Mouse (Mus musculus) ovary, adult 18-20 months (tissue): ENCODE data around the gene Dclre1a.
"Not testable (repeated sequence)": the region's sequence is repeated elsewhere in the genome, so short reads cannot be mapped to it uniquely, and the experiment has no call there.

ENCODE experiments used
- DNase-seq: peaks from one replicate; pipeline ENCODE4 v3.0.0; 2022; ENCODE audit warnings: low spot score, mixed read lengths

Dclre1a gene

DNA sequence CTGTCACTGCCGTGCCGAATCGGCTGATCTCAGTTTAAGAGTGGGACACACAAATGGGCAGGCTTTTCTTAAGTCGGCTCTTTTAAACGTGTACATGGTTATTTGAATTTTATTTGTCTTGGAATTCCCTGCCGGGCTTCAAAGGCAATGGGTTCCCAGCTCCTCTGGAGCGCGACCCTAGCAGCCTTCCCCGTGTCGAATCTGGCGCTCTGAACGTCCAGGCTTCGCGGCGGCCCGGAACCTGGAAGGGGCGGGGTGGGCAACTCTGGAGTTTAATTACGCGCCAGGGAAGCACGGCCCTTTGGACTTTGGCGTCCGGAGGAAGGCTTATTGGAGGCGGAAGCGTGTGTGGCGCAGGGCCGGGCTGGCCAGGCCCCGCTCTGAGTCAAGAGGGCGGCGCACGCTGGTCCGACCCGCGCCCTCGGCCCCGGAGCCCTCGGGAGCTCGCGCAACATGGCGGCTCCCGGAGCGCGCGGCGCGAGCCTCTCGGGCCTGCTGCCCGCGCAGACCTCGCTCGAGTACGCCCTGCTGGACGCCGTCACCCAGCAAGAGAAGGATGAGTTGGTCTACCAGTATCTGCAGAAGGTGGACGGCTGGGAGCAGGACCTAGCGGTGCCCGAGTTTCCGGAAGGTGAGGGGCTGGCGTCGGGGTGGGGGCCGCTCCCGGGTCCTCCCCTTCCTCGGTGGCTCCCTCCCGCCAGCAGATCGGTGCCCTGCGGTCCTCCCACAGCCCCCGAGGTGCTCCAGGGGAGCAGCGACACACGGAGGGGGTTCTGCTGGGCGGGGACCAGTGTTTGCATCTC, 409 bp upstream of the Dclre1a start, which contains the start of gene Nhlrc2:
Gene Nhlrc2, plus strand, starts transcription at position 32 of the 803 bp plus-strand sequence.
- peak; percentile 73 for DNase-seq

DNA sequence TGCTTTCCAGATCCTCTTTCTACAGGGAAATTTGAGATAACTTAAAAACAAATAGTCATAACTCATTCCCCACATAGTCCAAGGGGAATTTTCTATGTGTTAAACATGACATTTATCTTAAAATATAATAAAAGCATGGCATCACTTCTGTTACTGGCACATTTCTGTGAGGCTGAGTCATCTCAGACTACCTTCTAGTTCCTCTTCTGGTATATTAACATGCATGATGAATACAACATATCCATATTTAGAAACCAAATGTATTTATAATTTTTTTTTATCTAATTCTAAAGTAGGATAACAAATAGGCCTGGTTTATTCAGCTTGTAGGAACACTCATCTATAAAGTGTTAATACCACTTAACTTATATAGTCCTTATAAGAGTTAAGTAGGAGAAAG, 2.0 kb downstream of the Dclre1a start:
- no peak for DNase-seq

DNA sequence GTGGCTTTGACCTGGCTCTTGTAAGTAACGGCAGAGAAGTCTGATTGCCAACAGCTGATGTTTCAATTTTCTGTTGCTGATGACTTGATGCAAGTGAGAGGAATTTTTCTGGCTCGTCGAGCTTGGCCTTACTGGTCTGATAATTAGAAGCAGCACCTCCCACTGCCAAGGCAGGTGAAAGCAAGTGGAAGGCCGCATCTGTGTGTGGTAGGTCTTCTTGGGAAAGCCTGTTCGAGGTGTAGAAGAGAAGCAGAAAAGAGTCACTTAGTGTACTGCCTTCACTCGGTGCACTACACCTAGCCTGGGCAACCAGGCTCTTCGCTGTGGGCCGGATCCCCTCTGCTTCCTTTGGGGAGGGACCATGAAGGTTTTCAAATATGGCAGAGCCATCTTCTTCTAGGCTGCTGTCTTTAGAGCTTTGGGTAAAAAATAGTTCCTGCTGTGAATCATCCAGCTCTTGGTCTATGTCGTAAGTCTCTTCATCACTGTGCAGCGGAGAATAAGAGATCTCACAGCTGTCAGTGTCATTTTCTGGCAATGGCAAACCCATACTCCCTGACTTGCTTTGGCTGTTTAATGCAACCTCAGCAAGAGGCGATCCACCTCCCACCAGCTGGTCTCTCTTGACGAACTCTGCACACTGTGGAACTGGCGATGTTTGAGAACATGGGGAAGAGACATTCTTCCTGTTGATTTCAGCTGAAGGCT, 3.2 kb downstream of the Dclre1a start:
- DNase-seq, result peak; percentile 19

DNA sequence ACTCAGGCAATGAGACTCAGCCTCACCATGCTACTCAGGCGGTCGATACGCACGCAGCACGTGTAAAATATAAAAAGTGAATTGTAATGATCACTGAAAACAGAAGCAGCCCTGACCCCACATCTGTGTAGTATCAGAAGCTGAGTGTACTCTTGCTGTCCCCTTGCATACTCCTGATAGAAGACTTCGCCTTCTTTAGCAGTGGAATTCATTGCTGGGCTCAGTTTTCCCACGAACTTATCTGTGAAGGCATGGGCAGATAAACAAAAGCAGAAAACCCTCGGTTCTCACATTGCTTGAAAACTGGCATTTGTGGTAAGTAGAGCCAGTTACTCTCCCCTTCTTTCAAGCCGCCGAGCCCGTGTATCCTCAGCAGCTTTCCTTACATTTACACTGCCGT, 4.7 kb downstream of the Dclre1a start:
- DNase-seq, result no peak

DNA sequence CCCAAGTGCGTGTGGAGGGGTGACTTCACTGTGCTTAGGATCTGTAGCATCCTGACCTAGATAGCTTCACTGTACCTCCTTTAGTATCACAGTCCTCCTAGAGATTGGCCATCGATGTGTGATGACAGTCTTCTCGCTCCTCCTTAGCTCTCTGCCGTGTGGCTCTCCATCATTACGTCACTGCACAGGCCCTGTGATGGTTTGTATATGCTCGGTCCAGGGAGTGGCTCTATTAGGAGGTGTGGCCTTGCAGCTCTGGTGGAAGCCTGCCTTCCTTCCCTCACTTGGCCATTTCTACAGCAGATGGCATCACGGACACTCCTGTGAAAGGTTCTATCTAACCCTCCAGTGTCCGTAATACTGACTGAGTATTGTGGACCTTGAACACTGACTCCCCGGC, 12.3 kb downstream of the Dclre1a start:
- DNase-seq, result no peak

DNA sequence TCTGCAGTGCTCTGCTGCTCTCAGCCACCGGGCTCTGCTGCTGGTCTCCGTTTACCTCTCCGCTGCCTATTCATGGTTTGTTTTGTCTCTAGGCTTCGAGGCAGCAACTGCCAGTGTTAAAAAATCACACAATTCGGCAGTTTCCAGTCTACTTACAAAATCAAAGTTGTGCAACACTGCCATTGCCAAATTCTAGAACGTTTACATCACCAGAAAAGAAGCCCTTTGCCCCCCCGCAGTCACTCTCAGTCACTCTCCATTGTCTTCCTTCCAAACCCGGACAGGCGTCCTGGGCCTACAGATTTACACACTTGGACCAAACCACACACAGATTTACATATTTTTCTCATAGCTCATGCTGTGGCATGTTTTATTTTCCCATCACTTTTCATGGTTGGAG, 13.0 kb downstream of the Dclre1a start:
- DNase-seq, result no peak

DNA sequence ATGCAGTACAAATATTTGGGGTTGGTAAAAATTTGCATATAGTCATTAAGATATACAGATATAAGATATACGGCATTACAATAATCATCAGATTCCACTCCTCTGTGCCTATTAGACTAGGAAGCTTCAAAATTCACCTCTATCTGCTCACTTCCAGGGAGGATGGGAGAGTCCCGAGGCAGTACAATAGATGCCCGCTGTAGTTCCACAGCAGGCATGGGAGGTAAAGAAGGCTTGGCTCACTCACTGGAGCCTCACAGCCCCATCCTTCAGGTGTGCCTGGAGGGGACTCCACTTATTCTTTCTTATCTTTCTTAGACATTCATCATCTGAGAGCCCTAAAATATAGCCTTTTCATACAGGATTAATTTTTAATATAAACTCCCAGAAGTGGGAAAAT, 13.7 kb downstream of the Dclre1a start:
- DNase-seq, result no peak

DNA sequence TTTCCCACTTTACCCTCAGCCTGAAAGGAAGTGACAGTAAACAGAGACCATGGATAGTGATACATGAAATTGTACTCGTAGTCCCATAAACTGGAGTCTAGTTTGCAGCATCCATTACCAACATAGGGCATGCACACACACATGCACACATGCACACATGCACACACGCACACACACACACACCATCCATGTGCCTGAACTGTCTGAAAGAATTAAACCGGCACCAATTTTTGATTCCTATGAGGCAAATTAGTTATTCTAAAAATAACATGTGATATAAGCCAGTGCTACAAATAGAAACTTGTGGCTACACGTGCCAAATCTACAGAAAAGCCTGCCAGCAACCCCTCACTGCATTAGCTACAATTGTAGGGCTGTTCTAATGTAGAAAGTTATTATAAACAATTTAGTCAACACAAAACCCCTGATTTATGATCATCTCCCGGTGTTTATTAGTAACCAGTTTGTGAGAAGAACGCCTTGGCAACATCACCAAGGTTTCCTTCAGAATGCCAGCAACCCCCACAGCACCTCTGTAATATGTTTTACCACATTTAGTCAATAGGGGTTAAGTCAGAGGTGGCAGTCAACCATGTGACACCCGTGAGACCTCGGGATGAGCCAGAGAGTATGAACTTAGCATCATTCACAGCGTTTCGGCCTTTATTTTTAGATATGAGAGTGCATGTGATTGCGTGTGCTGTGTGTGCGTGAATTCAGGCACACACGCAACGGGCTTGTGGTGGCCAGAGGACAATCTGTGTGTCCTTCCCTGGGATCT, 14.5 kb downstream of the Dclre1a start:
- DNase-seq, result no peak

DNA sequence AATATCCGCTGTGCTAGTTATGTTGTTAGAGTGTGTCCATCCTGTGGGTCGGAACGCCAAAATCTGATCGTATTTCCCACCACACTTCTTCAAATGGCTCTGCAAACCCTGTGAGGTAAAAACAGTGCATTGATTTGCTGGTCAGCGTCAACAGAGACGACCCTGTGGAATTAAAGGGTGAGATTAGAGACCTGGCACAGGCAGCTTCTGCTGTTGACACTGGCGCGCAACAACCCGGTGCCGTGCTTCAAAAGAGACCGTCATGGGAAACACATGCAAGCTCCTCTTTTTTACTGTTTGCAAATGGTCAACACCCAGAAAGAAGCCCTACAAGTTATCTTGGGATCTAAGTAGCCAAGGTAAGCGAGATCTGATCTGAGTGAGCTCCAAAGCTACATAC, 16.8 kb downstream of the Dclre1a start:
- DNase-seq, result no peak

DNA sequence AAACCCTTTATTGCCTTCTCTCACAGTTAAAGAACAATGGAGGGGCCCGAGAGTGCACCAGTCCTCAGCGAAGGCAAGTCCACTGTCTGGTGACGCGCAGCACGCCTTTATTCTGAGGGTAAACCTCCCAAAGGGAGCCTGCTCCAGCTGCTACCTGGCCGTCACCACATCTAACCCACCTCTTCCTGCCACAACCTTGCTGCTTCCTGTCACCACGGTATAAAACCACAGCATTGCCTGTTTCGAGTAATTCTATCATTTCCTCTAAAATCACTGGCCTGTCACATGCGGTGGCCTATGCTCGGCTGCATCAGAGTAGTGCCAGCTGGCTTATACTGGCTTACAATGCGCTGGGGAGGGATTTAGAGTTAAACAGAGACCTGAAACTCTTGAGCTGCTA, 17.5 kb downstream of the Dclre1a start:
- DNase-seq, result not testable (repeated sequence)

DNA sequence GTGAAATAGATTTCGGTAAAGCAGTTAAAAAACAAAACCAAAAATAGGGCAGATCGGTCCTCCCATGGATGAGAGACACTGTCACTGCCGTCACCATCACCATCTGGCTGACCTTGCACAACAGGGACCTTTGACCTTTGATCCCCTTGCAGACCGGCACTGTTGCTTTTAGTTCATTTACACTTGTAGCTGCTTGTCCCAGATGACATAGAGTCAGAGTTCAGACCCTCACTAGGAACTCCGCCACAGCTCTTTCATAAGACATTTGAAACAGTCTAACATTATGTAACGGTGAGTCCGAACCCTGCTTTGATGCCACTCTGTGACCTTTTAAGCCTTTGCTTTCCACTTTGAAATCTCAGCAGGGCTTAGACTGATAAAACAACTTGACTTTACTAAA, 28.6 kb downstream of the Dclre1a start:
- not testable (repeated sequence) for DNase-seq

DNA sequence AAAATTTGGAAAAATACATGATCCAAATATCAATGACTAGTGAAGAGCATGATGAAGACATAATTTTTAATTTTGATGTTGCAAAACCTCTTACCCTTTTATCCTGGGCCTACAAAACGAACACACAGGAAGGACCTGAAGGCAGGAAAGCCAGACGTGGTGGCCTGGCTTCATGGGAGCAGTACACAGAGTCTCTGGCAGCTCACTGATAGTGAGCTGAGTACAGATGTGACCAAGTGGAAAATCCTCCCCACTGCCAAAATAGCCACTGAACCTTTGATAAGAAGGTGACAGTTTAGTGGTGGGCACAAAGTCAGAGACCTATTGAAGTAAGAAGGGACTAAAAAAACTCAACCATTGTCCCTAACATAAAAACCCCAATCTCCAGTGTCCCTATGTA, 34.5 kb downstream of the Dclre1a start:
- DNase-seq, result not testable (repeated sequence)

DNA sequence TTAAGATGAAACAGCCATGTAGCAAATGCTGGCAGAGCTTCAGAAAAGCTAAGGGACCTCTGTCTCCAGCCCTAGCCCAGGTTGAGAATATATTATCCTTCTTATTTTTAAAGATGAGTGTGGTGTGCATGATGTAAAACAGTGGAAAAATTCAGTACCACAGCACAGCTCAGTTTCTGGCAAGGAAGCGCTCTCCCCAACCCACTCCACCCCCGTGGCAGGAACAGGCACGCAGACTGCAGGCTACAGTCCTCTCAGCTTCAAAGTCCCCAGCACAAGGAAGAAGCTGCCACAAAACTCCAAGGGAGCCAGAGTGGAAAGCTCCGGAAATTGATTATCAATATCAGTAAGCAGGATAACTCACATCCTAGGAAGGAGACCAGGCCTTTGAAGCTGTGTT, 36.8 kb downstream of the Dclre1a start:
- not testable (repeated sequence) for DNase-seq

DNA sequence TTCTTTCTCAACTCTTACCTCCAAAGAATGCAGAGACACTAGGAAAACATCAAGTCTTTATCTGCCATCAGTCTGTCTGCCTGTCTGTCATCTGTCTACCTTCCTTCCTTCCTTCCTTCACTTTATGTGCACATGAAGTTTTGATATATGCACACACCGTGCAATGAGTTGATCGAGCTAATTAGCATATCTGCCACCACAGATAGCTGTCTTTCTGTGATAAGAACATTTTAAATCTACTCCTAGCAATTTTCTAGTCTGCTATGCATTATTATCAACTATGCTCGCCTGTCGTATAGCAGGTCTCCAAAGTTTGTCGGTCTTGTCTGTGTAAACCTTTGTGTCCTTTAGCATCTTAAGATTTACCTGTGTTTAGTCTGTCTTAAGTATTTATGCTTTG, 44.5 kb downstream of the Dclre1a start:
- DNase-seq, result not testable (repeated sequence)

DNA sequence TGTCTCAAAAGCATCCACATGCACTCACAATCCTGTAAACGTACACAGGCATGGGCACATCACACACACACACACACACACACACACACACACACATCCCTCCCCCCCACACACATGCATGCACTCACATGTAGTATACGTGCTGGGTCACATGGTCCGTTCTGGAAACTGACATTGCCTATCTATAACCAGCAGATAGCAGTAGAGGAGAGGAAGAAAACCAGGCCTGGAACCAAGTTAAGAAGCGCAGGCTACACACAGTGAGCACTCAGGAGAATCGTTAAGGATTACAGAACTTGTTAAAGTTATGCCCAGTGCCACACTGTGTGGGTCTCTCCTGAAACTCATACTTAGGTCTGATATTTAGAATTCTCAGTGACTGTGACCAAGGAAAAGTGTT, 45.0 kb downstream of the Dclre1a start:
- not testable (repeated sequence) for DNase-seq

DNA sequence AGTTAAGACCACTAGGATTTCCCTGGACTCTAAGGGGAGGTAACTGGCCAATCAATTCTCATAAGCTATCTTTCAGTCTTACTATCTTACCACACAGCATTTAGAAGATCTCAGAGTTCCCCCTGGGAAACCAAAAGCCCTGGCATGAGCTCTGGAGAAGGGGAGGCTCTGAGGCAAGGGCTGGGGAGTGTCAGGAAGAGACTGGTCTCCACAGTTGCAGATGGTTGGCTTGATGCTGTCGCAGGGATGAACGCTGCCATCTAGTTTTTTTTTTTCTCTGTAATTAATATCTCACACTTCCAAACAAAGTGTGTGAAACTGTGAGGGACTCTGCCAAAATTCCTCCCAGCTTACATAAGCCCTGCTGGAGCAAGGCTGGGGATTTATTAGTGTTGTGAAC, 53.9 kb downstream of the Dclre1a start:
- DNase-seq, result not testable (repeated sequence)

DNA sequence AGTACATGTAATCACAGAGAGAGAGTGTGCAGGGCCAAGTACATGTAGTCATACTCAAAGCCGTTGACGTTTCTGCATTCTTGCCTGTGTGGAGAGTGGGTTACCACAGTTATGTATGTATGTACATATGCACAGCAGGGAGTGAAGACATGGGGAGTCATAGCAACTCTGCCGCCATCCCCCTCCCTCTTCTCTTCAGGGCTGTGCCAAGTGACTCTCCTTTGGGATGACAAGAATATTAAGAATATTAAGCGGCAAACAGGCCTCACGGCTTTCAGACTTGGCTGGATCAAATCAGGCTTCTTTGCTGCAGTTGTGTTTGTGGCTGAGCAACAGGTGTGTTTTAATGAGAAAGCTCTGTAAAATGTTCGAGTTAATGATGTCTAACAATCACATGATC, 58.4 kb downstream of the Dclre1a start:
- DNase-seq, result no peak

DNA sequence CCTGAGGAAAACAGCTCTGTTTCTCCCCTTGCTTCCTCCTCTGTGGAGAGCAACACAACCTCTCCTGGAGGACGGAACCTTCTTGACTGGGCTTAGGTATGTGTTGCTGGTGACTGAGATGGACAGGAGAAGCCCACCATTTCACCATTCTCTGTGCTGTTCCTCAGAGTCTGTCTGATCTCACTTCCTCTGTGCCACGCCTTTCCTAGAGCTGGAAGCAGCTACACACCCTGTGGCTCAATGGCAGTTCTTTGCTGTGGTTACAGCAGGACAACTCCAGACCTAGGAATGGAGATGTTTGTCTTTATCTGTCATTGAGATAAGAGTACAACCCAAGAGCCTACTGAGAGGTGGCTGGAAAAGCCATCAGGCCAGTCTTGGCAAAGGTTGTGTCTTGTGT, 60.7 kb downstream of the Dclre1a start:
- no peak for DNase-seq

DNA sequence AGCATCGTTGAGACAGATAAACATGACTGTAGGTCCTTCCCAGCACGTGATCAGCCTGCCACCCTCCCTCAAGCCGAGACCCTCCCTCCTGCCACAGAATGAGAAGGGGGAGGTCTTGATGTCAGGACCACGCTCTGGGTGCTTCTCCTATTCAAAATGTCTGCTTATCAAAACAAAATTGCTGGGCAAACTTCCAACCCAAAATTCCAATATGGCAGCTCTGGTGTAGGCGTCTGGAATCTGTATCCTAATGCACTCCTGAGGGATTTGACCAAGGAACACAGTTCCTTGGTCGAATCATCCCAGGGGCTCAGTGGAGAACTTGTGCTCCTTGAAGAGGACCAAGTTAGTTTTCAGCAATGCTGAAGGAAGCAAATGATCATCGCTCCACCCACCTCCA, 61.1 kb downstream of the Dclre1a start:
- DNase-seq, result no peak

DNA sequence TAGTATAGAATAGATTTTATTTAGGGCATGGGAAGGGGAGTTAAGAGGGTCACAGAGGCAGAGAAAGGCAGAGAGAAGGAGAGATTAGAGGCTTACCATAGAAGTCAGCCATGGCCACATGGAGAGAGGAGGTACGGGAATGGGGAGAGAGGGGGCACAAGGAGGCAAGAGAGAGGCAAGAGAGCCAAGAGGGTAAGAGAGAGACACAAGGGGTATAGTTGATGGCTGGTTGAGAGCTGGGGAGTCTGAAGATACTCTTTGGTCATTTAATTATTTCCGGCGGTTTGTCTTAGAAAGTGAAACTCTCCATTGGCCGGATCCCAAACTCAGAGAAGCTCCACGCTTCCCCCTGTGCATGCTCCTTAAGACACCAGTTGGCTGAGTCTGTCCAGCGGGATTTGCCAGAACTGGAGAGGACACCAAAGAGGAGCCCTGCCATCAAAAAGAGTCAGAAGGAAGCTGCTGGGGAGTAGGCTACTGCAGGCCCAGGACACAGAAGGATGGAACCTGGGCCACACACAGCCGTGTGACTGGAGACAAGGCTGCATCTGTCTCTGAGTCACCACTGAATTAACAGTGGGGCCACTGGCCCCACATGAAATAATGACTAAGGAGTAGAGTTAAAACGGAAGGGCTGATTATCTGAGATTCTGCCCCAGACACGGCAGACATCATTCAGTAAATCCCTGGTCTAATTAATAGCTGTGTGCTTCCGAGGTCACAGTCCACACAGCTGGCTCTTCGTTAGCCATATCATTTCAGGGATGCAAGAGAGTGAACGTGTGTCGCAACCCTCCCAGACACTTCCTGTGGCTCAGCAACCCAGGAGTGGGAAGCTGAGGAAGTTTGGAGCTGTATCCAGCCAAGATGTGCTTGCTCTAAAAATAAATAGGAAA, 62.4 kb downstream of the Dclre1a start:
- no peak for DNase-seq

DNA sequence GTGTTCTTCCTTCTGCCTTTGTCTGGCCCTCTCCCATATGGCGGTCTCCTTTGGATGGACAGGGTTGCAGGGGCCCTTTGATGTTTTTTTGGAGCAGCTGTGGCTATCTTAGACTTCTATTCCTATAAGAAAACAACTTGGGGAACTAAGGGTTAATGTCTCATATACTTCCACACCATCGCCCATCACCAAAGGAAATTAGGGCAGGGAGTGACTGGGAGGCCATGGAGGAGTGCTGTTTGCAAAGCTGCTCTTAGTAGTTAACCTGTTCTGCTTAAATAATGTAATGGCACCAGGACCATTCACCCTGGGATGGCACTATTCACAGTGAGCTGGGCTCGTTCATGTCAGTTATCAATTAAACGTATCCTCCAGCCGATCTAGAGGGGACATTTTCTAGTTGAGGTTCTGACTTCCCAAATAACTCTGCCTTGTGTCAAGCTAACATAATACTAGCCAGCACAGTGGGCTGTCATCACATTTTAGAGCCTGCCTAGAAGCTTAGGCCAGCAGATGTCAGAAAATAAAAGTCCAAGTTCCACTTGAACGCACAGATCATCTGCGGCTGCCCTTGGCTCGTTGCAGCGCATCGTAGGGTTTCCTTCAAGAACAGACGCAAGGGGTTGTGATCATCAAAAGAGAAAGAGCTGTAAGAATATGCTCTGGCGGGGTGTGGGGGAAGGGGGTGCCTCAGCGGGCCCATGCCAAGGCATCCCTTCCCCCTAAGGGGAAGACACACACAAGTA, 63.2 kb downstream of the Dclre1a start:
- DNase-seq, result no peak
